Mouse (Mus musculus) liver, adult 2 months (tissue): ENCODE data around the gene Foxp1. TPM values are rescaled to one million over a fixed set of nuclear protein-coding genes. Genes with fewer than 3 reads are reported as not detected.

Source experiments
- DNase-seq: peaks from one replicate; pipeline ENCODE4 v3.0.0-alpha.2; 2011; ENCODE audit warnings: low read depth, low spot score; ENCODE audit errors: extremely low read depth
- H3K27ac ChIP-seq: fragments of 200-500 bp; replicated peaks from 2 replicates; pipeline ENCODE4 v1.5.1; 2012; ENCODE audit warnings: low read depth, mild to moderate bottlenecking, control low read depth, inconsistent platforms, low read length; ENCODE audit not compliant: insufficient read depth
- H3K27me3 ChIP-seq: fragments of 200-500 bp; 2 replicates; pipeline ENCODE4 v1.6.1; 2012; ENCODE audit warnings: mild to moderate bottlenecking, moderate library complexity, low read length, inconsistent platforms; ENCODE audit not compliant: control insufficient read depth, insufficient read depth
- H3K36me3 ChIP-seq: fragments of 200-500 bp; 2 replicates; pipeline ENCODE4 v1.6.1; 2012; ENCODE audit warnings: low read length, inconsistent platforms; ENCODE audit not compliant: control insufficient read depth, insufficient read depth
- H3K4me1 ChIP-seq: fragments of 200-500 bp; 2 replicates; pipeline ENCODE4 v1.6.1; 2011; ENCODE audit warnings: low read length; ENCODE audit not compliant: control insufficient read depth, insufficient read depth
- H3K4me3 ChIP-seq: fragments of 200-500 bp; 2 replicates; pipeline ENCODE4 v1.5.1; 2011; ENCODE audit warnings: low read depth, mild to moderate bottlenecking, control low read depth, low read length, moderate library complexity; ENCODE audit not compliant: insufficient read depth
- H3K79me2 ChIP-seq: fragments of 200-500 bp; 2 replicates; pipeline ENCODE4 v1.6.1; 2012; ENCODE audit warnings: inconsistent platforms, mild to moderate bottlenecking, low read length, moderate library complexity; ENCODE audit not compliant: control insufficient read depth, insufficient read depth
- H3K9ac ChIP-seq: fragments of 200-500 bp; 2 replicates; pipeline ENCODE4 v1.6.1; 2012; ENCODE audit warnings: low read depth, mild to moderate bottlenecking, control low read depth, inconsistent platforms, low read length
- CTCF ChIP-seq: fragments of 200-500 bp; IDR thresholded peaks from 2 replicates; pipeline ENCODE4 v1.5.1; 2011; ENCODE audit warnings: low read depth, low read length, control low read depth
- POLR2A ChIP-seq: fragments of 200-500 bp; IDR thresholded peaks from 2 replicates; pipeline ENCODE4 v1.6.1; 2011; ENCODE audit warnings: low read length, control low read depth; ENCODE audit not compliant: insufficient read depth; ENCODE audit errors: extremely low read depth
- WGBS: fragments of 180-500 bp; shearing (Covaris S2); methylation state at CpG from one replicate; pipeline ENCODE4 v1.1.7; 2018; 5-methylcytosine and 5-hydroxymethylcytosine counted together
- polyA plus RNA-seq: library from polyadenylated mRNA; depleted of rRNA; stranded (reverse); fragments of >200 nt; gene quantifications from 2 replicates; pipeline ENCODE4 v1.2.3, GENCODE M21; 2012
- total RNA-seq: library from RNA; depleted of rRNA; stranded (reverse); fragments of >200 nt; gene quantifications from 2 replicates; pipeline ENCODE4 v1.2.3, GENCODE M21; 2014

Foxp1 gene
- total and polyA plus RNA-seq, 2 experiments, result 22.7 to 24.8 TPM

GRCm38 (mm10) chr6:99249496-99250030 is 273.0 kb downstream of the Foxp1 start:
- Histone ChIP-seq H3K9ac (no peak overlapping the region), H3K79me2 (peaks cover 9% of the 10 kb centered on the region; the same call in 1 of the 2 replicates), H3K27ac (no peak overlapping the region), H3K4me1 (peaks cover 3% of the 10 kb centered on the region; the same call in 1 of the 2 replicates), H3K4me3 (no peak overlapping the region), H3K27me3 (no peaks in the 10 kb centered on the region), H3K36me3 (no peaks in the 10 kb centered on the region)
- no peak for DNase-seq
- TF ChIP-seq POLR2A (no peak), CTCF (no peak)
- WGBS, result 86% methylated on average over 5 of the region's 5 CpGs

GRCm38 (mm10) chr6:99248396-99248795 is 274.1 kb downstream of the Foxp1 start:
- Histone ChIP-seq H3K4me3 (no peak overlapping the region), H3K36me3 (no peaks in the 10 kb centered on the region), H3K79me2 (peaks cover 9% of the 10 kb centered on the region; the same call in 1 of the 2 replicates), H3K27ac (no peak overlapping the region), H3K9ac (no peak overlapping the region), H3K4me1 (peaks cover 3% of the 10 kb centered on the region; the same call in 1 of the 2 replicates), H3K27me3 (no peaks in the 10 kb centered on the region)
- WGBS, result 93% methylated on average over 8 of the region's 8 CpGs
- DNase-seq, result no peak
- TF ChIP-seq POLR2A (no peak), CTCF (no peak)

- Histone ChIP-seq H3K36me3 (no peaks in the 10 kb centered on the region), H3K4me3 (no peak overlapping the region), H3K4me1 (no peaks in the 10 kb centered on the region), H3K27ac (no peak overlapping the region), H3K9ac (no peak overlapping the region), H3K79me2 (peaks cover 9% of the 10 kb centered on the region; the same call in 1 of the 2 replicates), H3K27me3 (no peaks in the 10 kb centered on the region)
- TF ChIP-seq POLR2A (no peak), CTCF (no peak)
- WGBS, result 94% methylated on average over 10 of the region's 10 CpGs
- peak; percentile 31 for DNase-seq
Measured at GRCm38 (mm10) chr6:99241625-99242395, 280.7 kb downstream of the Foxp1 start.

- Histone ChIP-seq H3K27me3 (no peaks in the 10 kb centered on the region), H3K36me3 (no peaks in the 10 kb centered on the region)
- TF ChIP-seq POLR2A (no peak), CTCF (no peak)
Measured at GRCm38 (mm10) chr6:99240764-99241163, 281.8 kb downstream of the Foxp1 start.

GRCm38 (mm10) chr6:99235588-99235987 is 286.9 kb downstream of the Foxp1 start:
- no peak for DNase-seq
- Histone ChIP-seq H3K4me3 (no peak overlapping the region), H3K79me2 (peaks cover 14% of the 10 kb centered on the region; the same call in 1 of the 2 replicates), H3K27me3 (no peaks in the 10 kb centered on the region), H3K36me3 (no peaks in the 10 kb centered on the region; the same call in 1 of the 2 replicates), H3K9ac (no peak overlapping the region), H3K27ac (no peak overlapping the region), H3K4me1 (no peaks in the 10 kb centered on the region)
- TF ChIP-seq POLR2A (no peak), CTCF (no peak)
- 84% methylated on average over 8 of the region's 8 CpGs for WGBS

More at GRCm38 (mm10) chr6:99240764-99241163, 281.8 kb downstream of the Foxp1 start:
- peaks cover 13% of the 10 kb centered on the region; the same call in 1 of the 2 replicates for H3K79me2 ChIP-seq
- no peak overlapping the region for H3K9ac ChIP-seq
- no peaks in the 10 kb centered on the region for H3K4me1 ChIP-seq
- DNase-seq, result no peak
- no peak overlapping the region for H3K27ac ChIP-seq
- no peak overlapping the region for H3K4me3 ChIP-seq

GRCm38 (mm10) chr6:99233411-99233810 is 289.1 kb downstream of the Foxp1 start:
- H3K4me1 ChIP-seq, result peaks cover 2% of the 10 kb centered on the region; the same call in 1 of the 2 replicates
- WGBS, result 97% methylated on average over 10 of the region's 10 CpGs
- no peaks in the 10 kb centered on the region for H3K27me3 ChIP-seq
- DNase-seq, result no peak
- TF ChIP-seq POLR2A (no peak), CTCF (no peak)
- no peaks in the 10 kb centered on the region; the same call in 1 of the 2 replicates for H3K36me3 ChIP-seq
- H3K4me3 ChIP-seq, result no peak overlapping the region
- no peak overlapping the region for H3K9ac ChIP-seq
- no peak overlapping the region for H3K27ac ChIP-seq
- H3K79me2 ChIP-seq, result peaks cover 14% of the 10 kb centered on the region; the same call in 1 of the 2 replicates
